Mouse (Mus musculus) heart, postnatal 36 days (tissue): ENCODE measurements around the gene Oas1a. TPM values are rescaled to one million over a fixed set of nuclear protein-coding genes. Genes with fewer than 3 reads are reported as not detected.
"Not testable (repeated sequence)": the region's sequence is repeated elsewhere in the genome, so short reads cannot be mapped to it uniquely, and the experiment has no call there.

Experiments used
- DNase-seq, 2 experiments: peaks; one replicate each; pipeline ENCODE4 v3.0.0; 2021 to 2022
- intact Hi-C: fragments of 180-260 bp; cut with DNase I; formaldehyde crosslinking; loops from one replicate; pipeline ENCODE4 v1.15.1; 2025
- total RNA-seq, 2 experiments: library from RNA; stranded (reverse); gene quantifications; 2 replicates each; pipeline ENCODE4 v1.2.3; 2021

Gene Oas1a
- 1 to 10 TPM in 1 of 2 experiments, under 1 TPM in 1; 0.75 to 2.1 TPM for total RNA-seq

DNA sequence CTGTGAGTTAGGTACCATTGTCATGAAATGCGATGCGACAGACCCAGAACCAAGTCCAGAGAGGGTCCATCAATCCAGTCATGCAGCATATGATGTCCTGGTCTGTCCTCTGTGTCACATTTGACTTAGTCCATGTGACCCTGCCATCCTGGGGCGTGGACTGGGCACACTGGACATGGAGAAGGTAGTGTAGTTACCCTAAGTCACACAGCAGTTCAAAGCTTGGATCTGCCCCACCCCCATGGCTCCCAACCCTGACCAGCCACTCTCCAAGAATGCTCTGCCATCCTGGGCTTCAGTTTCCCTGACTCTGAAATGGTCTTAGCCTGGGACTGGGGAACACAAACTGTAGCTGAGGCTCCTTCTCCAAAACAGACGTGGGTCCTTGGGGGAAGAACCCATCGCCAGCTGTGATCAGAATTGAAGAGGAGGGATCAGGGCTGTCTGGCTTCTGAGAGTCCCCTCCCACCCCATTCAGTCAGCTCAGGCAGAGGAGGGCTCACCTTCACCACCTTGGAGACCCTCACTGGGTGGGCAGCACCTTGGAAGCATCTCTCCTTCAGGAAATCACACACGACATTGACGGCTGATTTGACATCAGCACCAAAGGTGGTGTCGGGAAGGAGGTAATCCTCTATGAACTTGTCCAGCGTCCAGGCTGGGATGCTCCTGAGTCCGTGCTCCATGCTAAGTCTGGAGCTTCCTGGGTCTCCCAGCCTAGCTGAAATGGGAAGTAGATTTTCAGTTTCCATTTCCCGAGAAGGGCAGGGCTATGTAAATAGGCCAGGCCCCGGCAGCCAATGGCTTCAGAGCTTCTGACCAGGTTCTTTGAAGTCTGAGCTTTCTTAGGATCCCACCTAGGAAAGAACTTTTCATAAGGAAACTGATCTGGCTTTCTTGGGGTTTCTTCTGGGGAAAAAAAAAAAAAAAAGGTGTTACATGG lies at the start of gene Oas1a:
Oas1a (minus strand) TSS at position 731 of the 943 bp plus-strand sequence.
- DNase-seq, intact Hi-C loops: not testable (repeated sequence)

GRCm38 (mm10) chr5:120953974-120954373 lies 46.7 kb upstream of the Oas1a start:
- intact Hi-C loops = loop anchor here (10.0 kb wide), 3 partner anchors 171 to 311 kb away; no protein-coding TSS in a partner anchor
- no peak for DNase-seq

GRCm38 (mm10) chr5:120952242-120952770 lies 45.0 kb upstream of the Oas1a start:
- peak in 1 of 2 experiments; percentile 2 for DNase-seq
- intact Hi-C loops = loop anchor here (10.0 kb wide), 3 partner anchors 172 to 312 kb away; no protein-coding TSS in a partner anchor

DNA sequence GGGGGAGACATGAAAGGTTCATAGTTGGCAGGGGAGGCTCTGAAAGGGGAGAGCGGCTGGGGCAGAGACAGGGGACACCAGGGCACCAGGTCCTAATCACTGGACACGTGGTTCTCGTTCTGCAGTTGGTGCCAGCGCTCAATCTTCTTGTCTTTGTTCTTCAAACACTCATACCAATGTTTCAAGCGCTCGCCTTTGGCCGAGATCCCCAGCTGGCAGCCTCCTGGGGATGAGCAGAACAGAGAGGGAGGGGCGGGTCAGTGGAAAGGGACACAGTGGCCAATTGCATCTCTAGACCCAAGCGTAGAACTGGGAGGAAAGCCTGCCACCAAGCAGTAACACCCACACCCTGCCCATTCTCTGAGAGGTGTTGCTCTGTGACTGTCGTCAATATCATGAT lies 34.8 kb upstream of the Oas1a start:
- intact Hi-C loops = no loop called here

DNA sequence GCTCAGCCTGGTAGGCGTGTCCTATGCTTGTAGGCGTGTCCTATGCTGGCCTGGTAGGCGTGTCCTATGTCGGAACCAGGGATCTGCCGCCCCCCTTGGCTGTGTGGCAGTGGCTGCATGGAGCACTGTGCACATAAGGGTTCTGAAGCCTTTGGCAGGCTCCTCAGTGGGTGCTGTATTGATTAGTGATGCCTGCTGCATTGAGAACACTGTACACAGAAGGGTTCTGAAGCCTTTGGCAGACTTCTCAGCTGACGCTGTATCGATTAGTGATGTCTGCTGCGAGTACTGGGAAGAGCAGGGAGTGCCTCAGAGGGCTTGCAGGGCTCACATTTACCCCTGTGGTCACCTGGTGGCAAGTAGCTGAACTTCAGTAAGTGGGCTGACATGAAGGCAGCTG lies 31.3 kb upstream of the Oas1a start:
- intact Hi-C loops = no loop called here
- no peak for DNase-seq

More for the DNA sequence above, 34.8 kb upstream of the Oas1a start:
- no peak for DNase-seq

DNA sequence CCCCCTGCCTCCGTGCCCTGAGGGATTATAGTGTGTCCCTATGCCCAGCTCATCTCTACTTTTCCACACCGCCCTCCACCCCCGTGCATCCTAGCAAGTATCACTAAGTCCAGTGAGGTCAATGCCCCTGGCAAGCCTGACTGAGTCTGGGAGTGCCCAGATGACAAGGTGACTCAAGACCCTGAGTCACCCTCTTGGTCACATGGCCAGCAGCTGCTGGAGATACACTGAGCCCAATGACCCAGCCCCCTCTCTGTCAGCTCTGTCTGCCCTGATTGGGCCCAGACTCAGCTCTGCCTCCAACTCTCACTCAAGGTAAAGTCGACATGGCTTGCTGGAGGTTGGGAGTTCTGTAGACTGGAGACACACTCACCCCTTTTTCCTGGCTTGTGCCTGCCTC lies 30.5 kb upstream of the Oas1a start:
- intact Hi-C loops = no loop called here

GRCm38 (mm10) chr5:120933966-120934365 lies 26.6 kb upstream of the Oas1a start:
- DNase-seq = no peak
- intact Hi-C loops = loop anchor here (1.0 kb wide), 1 partner anchor 119 kb away; no protein-coding TSS in a partner anchor

More for the DNA sequence above, 30.5 kb upstream of the Oas1a start:
- no peak for DNase-seq

DNA sequence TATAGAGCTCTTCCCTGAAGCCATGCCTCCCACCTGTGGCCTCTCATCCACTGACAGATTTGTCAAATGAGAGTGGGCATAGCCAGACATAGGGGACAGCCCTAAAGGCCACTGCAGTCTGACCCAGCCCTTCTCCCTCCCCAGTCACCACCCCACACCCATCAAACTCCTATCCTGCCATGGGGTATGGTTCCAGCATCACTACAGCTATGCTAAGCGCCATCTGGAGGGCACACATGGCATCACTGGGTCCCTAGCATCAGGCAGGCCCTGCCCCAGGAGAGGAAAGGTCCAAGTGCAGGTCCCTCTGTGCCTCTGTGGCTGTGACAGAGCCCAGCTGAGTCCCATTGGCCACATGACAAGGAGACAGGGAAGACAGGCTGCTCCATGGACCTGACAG lies 19.7 kb upstream of the Oas1a start:
- DNase-seq = no peak
- intact Hi-C loops = no loop called here

- intact Hi-C loops, DNase-seq: not testable (repeated sequence)
Observed at GRCm38 (mm10) chr5:120926311-120926710, 19.0 kb upstream of the Oas1a start.

DNA sequence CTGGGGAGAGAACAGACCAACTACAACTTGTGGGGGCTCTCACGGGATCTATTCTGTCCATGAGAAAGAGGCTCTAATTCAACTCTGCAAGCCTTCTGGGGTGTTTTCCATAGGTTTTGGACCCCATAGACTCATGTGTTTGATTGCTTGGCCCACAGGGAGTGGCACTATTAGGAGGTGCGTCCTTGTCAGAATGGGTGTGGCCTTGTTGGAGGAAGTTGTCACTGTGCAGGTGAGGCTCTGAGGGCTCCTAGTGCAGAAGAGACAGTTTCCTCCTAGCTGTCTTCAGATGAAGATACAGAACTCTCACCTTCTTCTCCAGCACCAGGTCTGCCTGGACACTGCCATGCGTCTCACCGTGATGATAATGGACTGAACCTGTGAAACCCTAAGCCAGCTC lies 17.2 kb upstream of the Oas1a start:
- intact Hi-C loops = loop anchor here (5.0 kb wide), 1 partner anchor 92 kb away; no protein-coding TSS in a partner anchor
- not testable (repeated sequence) for DNase-seq

DNA sequence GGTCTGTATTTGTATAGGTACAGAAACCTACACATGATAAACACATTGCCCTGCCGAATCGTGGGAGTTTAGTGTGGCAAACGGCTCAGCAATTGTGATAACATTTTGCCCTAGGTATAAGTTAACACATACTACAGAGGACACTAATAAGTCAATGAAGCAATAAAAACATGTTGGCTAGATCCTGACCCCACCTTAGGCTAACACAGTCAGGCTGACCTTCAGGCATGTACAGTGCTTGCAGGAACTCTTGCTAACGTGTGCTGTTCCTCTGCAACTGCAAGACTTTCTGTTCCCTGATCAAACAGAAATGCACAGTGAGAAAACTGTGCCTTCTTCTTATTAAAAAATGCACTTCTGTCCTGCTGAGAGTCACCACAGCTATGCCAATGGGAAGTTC lies 16.6 kb upstream of the Oas1a start:
- no peak for DNase-seq
- intact Hi-C loops = loop anchor here (5.0 kb wide), 1 partner anchor 92 kb away; no protein-coding TSS in a partner anchor

DNA sequence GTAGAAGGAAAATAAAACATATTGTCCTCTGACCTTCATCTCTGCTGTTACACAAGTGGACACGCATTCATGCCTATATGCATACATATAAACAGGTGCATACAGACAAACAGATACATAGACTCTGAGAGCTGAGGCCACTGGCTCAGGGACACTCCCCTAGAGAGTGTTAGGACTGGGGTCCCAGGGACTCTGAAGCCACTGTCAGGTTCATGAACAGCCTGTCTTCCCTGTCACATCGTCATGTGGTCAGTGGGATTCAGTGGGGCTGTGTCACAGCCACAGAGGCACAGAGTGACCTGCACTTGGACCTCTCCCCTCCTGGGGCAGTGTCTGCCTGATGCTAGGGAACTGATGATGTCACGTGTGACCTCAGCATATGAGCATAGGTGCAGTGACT lies 13.0 kb upstream of the Oas1a start:
- intact Hi-C loops = loop anchor here (5.0 kb wide), 1 partner anchor 88 kb away; no protein-coding TSS in a partner anchor
- no peak for DNase-seq

GRCm38 (mm10) chr5:120919156-120919935 lies 12.0 kb upstream of the Oas1a start:
- intact Hi-C loops, DNase-seq: not testable (repeated sequence)

DNA sequence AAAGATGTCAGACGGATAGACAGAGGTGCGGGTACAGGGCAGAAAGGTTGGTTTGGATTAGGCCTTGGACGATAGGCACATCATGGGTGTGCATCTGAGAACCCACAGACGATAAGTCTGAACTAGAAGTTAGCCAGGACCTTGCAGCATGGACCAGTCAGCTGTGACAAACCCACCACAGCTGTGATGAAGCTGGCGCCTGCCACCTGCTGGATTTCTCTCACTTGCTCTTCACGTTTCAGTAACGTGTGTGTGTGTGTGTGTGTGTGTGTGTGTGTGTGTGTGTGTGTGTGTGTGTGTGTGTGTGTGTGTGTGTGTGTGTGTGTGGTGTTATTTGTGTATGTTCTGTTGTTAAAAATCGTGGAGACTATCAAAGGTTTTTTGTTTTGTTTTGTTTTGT lies 6.9 kb upstream of the Oas1a start, which contains the start of gene Oas1d:
Oas1d (plus strand) TSS at position 333 of the 400 bp plus-strand sequence.
- DNase-seq, intact Hi-C loops: not testable (repeated sequence)

- no peak for DNase-seq
- intact Hi-C loops = no loop called here
Observed at GRCm38 (mm10) chr5:120908196-120908920, 1.0 kb upstream of the Oas1a start.

GRCm38 (mm10) chr5:120902056-120902455 lies 5.3 kb downstream of the Oas1a start:
- DNase-seq = no peak
- intact Hi-C loops = no loop called here

DNA sequence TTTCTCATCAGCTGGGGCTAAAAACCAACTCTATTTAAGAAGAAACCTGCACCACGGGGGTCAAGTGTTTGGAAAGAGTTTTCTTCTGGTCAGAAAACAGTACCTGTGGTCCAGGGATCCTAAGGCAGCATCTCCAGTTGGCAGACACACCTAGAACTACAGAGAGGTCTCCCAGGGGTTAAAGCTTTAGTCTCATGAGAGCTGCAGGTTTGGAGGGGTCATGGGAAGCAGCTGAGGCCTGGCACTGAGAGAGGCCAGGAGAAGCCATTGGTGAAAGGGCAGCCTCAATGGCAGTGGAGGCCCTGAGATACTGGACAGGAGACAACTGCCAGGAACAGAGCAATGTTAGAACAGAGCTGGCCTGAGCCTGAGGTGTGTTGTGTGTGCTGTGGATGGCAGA lies 6.7 kb downstream of the Oas1a start:
- intact Hi-C loops = loop anchor here (2.0 kb wide), 1 partner anchor 14 kb away; the partner anchor contains the start of gene Oas1g
- DNase-seq = no peak

- intact Hi-C loops = loop anchor here (1.0 kb wide), 1 partner anchor 19 kb away; no protein-coding TSS in a partner anchor
- DNase-seq = no peak
Observed at GRCm38 (mm10) chr5:120898726-120899125, 8.6 kb downstream of the Oas1a start.

- no peak for DNase-seq
- intact Hi-C loops = loop anchor here (1.0 kb wide), 1 partner anchor 19 kb away; no protein-coding TSS in a partner anchor
Observed at GRCm38 (mm10) chr5:120898307-120898706, 9.0 kb downstream of the Oas1a start.
